Mouse (Mus musculus) spleen, postnatal 4 days (tissue): ENCODE measurements around the gene Aig1.
A peak's percentile ranks its signal among the peaks of the same experiment; 100 is the strongest.
"Not testable (repeated sequence)": the region's sequence is repeated elsewhere in the genome, so short reads cannot be mapped to it uniquely, and the experiment has no call there.

Experiments
- DNase-seq, 2 experiments: peaks; one replicate each; pipeline ENCODE4 v3.0.0; 2022; ENCODE audit warnings: low spot score in 2 of 2

Gene Aig1

GRCm38 (mm10) chr10:13868371-13869321 lies at the start of gene Aig1:
Aig1 (minus strand) TSS chr10:13868980.
- DNase-seq: peak; percentile 77 to 86

GRCm38 (mm10) chr10:13916645-13917342 lies 48.0 kb upstream of the Aig1 start:
- DNase-seq: no peak

GRCm38 (mm10) chr10:13915211-13915610 lies 46.4 kb upstream of the Aig1 start:
- no peak for DNase-seq

- DNase-seq: no peak
Measured at GRCm38 (mm10) chr10:13913689-13914088, 44.9 kb upstream of the Aig1 start.

- no peak for DNase-seq
Measured at GRCm38 (mm10) chr10:13906261-13906741, 37.5 kb upstream of the Aig1 start.

- DNase-seq: no peak
Measured at GRCm38 (mm10) chr10:13905618-13906017, 36.8 kb upstream of the Aig1 start.

GRCm38 (mm10) chr10:13892762-13893161 lies 24.0 kb upstream of the Aig1 start:
- not testable (repeated sequence) for DNase-seq

- no peak for DNase-seq
Measured at GRCm38 (mm10) chr10:13882975-13883875, 14.4 kb upstream of the Aig1 start.

- no peak for DNase-seq
Measured at GRCm38 (mm10) chr10:13882490-13882889, 13.7 kb upstream of the Aig1 start.

GRCm38 (mm10) chr10:13878696-13879095 lies 9.9 kb upstream of the Aig1 start:
- DNase-seq: no peak

GRCm38 (mm10) chr10:13875038-13875420 lies 6.2 kb upstream of the Aig1 start:
- DNase-seq: no peak

GRCm38 (mm10) chr10:13874301-13875037 lies 5.7 kb upstream of the Aig1 start:
- DNase-seq: no peak

- DNase-seq: no peak
Measured at GRCm38 (mm10) chr10:13870531-13870930, 1.8 kb upstream of the Aig1 start.

GRCm38 (mm10) chr10:13869322-13870035 lies 699 bp upstream of the Aig1 start:
- DNase-seq: no peak

- no peak for DNase-seq
Measured at GRCm38 (mm10) chr10:13866391-13866790, 2.4 kb downstream of the Aig1 start.

GRCm38 (mm10) chr10:13861115-13861909 lies 7.5 kb downstream of the Aig1 start:
- no peak for DNase-seq

- no peak for DNase-seq
Measured at GRCm38 (mm10) chr10:13856438-13856837, 12.3 kb downstream of the Aig1 start.

GRCm38 (mm10) chr10:13855969-13856368 lies 12.8 kb downstream of the Aig1 start:
- no peak for DNase-seq

GRCm38 (mm10) chr10:13855111-13855510 lies 13.7 kb downstream of the Aig1 start:
- DNase-seq: no peak
